Mouse (Mus musculus) cerebellum, adult 8-10 months (tissue): ENCODE results near the gene Hmga1.

Source experiments
- DNase-seq: peaks from one replicate; pipeline ENCODE4 v3.0.0; 2022

Gene Hmga1

DNA sequence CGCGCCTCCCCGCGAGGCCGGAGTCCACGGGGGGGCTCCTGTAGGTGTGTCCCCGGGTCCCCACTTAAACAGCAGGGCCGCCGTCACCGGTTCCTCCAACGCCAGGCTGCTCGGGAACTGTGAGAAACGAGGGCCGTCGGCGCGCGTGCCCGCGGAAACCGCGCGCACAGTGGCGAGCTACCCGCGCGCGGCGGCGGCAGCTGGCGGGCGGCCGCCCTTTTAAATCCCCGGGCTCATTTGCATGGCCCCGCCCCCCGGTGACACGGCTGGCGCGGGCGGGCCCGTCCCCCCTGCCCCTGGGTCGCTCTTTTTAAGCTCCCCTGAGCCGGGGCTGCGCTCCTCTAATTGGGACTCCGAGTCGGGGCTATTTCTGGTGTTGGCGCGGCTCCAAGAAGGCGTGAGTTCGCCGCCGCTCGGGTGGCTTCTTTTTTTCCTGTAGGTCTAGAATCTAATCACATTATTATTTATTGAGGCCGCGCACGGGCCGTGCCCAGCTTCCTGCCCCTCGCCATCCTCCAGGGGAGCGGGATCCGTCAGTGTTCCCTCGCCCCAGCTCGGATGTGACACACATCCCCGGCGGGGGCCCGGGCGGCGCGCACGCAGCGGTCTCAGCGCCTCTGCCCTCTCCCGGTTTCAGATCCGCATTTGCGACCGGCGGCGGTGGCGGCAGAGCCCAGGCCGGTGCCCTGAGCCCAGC, at the start of gene Hmga1:
Gene Hmga1 (plus strand): TSS at position 183 of the 697 bp plus-strand sequence.
- DNase-seq: peak; percentile 84

DNA sequence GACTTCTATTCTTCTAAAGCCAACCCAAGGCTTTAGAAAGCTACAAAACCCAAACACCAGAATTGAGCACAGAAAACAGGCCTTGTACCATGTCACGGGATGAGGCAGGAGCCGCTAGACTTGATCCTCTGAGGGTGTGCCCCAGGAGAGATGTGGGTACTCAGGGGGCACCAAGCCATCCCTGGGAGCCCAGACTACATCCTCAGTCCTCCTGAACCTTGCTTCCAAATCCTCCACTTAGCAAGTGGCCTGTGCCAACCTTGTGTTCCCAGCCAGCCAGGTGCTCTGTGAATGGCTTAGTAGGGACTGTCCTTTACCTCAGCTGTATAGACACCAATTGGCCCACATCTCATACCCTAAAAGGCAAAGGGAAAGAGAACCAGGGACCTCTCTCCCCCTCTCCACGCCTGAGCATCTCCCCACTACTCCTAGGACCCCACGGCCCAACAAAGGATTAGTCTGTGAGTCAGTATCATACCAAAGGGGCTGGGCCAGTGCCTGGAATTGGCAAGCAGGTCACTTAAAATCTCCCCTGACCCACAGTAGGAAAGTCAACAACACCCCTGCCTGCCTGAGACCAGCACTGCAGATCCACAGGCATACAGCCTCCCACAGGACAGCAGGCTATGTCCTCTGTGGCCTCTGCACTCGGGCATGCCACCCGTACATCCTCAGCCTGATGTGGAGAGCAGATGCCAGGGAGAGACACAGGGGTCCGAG, 49.3 kb upstream of the Hmga1 start:
- peak; percentile 37 for DNase-seq

DNA sequence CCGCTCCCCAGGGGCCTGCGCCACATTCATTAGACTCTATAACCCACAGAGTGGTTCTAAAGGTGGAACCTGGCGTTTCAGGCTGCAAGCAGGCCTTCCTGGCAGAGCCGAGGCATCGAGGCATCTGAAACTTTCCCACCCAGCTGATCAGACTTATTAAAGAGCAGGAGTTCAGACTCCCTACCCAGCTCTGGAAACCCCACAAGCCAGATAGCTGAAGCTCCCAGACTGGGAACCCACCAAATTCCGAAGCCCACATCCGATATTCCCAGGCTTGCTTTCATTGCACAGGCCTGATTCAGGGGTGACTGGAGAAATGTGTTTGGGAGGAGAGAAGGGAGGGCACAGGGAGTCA, 48.7 kb upstream of the Hmga1 start:
- DNase-seq: peak; percentile 43

DNA sequence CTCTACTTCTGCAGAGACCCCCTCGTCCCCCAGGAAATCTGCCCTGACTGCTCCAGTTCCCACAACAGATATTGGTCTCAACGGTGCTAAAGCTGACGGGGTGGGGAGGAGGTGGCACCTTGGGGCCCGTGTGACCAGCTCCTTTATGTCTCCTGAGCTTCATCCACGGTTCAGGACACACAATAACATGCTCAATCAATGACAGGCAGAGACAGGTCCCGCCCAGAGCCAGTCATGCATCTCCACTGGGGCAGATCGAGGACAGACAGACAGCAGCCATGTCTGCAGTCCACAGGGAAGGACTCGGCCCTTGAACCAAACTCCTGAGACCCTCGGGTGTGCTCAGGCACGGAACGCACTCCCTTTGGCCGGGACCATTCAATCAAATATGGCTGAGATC, 48.3 kb upstream of the Hmga1 start:
- peak; percentile 43 for DNase-seq

DNA sequence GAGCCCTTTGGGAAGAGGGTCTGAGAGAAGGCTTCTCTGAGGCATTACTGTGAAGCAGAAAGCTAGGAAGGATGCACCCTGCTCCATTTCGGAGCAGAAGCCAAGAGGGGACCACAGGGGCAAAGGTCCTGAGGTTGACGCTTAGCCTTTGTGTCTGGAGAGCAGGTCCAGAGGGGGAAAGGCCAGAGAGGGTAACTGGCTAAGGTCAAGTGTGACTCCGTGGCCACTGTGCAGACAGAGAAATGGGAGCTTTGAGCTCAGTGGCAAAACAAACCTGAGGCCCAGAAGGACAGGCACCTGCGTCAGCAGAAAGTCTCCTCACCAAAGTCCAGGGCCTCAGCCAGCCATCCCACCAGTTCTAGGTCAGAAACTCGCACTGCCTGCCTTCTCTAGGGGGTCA, 47.8 kb upstream of the Hmga1 start:
- DNase-seq: no peak

DNA sequence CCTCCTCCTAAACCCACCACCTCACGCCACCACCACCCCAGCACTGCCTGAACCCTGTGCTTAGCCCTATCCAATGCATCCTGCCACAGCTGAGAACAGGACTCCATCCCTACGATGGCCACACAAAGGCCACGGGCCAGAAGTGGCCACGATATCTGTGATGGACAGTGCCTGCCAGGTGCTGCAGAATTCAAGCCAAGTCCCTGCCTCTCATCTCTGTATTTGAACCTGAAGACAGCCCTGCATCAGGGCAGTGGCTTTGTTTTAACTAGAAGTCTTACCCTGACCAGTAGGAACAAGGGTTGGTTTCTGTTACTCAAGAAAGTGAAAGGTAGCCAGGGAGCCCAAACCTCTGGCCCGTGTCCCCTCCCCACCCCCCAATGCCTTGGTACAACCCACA, 47.2 kb upstream of the Hmga1 start:
- peak; percentile 44 for DNase-seq

DNA sequence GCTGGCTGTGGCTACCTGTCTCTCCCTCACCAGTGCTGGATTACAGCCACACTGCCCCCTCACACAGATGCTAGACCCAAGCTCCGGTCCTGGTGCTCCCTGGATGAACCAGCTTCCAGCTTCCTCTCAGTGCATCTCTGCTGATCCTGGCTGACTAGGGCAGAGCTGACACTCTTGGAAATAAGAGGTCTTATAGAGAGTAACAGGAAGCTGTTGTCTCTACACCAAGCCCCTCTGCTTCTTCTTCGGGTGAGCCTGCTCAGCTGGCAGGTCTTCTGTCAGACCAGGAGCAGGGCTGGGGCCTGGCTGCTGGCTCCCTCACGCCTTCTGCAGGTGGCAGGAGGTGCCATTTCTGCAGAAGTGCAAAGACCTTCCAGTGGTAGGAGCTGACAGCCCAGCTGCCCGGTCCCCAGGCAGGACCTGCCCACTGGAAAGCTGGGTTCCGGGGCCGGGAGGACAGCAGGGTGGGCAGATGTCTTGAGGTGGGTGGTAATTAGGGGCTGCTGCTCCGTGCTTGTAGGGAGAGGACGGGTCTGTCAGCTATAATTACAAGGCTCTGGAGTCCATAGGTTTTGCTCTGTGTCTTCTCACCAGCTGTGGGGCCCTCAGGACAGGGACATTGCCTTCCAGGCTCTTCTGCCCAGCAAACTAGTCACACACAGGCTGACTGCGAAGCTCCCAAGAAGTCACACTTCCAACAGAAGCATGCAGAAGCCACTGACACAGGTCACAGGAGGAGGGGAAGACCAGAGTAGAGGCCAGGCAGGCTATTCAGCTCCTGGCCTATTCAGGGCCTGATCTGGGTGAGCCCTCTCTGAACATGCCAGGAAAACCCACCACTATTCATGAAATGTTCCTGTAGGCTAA, 45.8 kb upstream of the Hmga1 start:
- DNase-seq: peak; percentile 50

DNA sequence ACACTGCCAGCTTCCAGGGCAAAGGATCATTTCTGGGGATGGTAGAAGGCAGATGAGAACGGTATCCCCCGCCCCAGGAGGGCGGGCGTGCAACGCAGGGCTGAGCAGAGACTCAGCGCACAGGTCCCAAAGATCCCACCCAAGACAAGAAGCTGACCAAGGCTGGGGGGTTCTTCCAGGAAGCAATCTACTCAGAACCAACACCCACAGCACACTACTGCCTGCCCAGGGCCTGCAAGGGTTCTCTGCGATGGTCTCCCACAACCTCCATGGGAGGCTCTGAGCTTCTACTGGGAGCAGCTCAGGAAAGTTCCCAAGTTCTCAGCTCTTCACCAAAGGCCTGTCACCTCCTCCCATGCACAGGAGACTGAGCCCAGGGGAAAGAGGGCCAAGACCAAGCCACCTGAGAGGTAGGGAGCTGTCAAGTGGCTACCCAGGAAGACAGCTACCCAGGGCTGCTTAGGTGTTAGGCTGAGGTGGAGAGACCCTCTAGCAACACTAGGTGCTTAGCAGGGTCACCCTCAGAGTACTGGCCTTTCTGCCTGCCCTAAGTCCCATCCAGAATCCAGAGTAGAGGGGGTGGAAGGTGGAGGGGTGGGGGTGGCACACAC, 45.1 kb upstream of the Hmga1 start:
- DNase-seq: peak; percentile 52

DNA sequence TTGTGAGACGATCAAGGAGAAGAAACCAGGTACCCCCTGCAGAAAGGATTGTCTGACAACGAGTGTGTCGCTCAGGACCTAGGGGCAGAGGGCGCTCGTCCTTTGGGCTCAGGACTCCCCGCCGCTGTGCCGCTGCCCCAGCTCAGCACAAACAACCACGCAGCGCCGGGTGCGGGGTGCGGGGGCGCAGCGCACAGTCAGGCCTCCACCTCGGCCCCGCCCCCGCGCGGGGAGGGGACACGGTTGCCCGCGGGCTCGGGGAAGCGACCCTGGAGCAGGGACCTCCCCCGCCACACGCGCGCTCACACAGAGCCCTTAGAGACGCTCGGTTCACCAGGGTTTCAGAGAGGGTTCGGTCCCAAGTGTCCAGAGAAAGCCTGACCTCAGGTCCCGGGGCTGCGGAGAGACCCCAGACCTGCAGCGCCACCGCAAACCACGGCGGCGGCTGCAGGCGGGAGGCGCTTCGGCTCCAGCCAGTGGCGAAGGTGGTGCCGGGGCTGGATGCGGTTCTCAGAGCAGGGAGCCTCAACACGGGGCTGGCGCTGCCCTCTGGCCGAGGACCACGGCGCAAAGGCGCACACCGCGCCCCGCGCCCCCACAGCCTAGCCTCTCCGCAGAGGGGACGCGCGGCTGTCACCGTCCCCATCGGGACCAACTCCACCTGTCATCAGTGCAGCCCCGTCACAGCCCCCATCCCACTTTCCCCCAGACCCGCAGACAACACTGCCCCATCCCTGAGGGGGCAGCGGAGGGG, 44.3 kb upstream of the Hmga1 start:
- peak; percentile 79 for DNase-seq

DNA sequence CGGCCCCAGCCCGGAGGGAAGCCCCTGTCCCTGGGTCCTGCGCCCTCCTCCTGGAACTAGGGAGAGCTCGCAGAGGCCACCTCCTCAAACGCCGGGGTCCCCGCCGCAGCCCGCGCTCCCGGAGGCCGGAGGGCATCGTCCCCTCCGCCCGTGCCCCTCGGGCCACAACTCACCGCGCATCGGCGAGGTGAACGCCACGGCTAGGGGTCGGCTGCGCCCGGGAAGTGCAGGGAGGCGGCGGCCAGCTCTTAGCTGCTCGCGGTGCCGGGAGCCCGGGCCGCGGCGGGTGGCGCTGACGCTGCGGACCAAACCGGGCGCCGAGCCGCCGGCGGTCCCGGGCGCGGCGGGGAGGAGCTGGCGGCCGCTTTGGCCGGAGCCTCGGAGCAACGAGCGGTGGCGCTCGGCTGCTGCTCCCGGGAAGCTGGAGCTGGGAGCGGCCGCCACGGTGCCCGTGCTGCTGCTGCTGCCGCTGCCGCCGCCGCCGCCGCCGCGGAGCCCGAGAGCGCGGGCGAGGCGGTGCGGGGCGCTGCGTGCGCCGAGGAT, 43.6 kb upstream of the Hmga1 start:
- DNase-seq: peak; percentile 50

DNA sequence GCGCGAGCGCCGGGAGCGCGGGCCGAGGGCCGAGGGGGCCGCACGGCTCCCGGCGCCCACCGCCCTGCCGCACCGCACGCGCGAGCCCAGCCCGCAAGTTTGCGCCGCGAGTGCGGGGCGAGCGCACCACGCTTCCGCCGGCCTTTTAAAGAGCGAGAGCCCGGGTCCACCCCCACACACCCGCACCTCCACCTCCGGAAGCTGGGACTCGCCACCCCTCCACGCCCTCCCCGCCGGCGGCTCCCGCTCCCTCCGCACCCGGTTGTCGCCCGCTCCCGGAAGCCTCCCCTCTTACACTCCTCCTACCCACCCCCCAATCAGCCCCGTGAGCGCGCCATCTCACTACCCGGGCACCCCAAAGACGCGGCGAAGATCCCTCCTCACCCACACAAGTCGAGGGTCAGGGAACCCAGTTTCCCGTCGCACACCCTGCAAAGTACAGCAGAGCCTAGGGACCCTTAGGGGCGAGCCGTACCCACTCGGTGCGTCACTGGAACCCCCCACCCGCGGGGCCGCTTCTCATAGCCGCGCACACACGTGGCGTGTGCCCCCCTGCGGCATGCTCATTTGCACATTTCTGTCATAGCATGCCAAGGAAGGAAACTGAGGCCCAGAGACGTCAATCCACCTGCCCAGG, 42.9 kb upstream of the Hmga1 start:
- DNase-seq: peak; percentile 76

DNA sequence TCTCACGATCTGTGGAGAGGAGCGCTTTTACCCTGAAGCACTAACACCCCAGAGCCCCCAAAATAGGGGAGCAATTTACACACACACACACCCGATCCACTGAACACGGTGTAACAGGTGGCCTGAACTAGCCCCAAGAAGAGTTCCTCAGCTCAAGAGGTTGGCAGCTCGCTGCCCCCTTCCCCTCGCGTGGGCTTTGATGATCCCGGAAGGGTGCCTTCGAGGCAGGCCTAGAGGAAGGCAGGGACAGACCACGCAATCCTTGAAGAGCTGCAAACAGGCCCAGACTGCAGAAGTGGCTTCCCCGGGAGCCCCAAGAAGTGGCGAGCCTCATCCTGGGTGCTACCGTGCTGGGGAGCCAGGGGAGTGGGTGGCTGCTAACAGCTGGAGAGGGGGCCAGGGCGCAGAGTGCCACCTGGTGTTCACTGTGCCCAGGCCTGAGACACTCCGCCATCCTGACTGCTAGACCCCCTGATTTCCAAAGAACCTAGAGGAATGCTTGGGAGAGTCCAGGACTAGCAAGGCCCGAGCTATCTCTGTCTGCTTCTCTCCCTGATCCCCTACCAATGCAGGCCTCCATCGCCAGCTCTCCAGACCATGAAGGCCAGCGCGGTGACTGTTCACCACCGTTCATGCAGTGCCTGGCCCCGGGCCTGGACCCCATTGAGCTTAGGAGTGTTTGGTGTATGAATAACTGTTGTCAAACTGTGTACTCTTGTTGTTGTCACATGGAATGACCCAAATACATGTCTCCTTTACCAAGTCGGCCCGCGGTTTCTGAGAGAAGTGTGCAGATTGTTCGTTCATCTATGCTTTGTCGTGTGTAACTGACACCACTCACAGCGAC, 42.2 kb upstream of the Hmga1 start:
- DNase-seq: no peak

DNA sequence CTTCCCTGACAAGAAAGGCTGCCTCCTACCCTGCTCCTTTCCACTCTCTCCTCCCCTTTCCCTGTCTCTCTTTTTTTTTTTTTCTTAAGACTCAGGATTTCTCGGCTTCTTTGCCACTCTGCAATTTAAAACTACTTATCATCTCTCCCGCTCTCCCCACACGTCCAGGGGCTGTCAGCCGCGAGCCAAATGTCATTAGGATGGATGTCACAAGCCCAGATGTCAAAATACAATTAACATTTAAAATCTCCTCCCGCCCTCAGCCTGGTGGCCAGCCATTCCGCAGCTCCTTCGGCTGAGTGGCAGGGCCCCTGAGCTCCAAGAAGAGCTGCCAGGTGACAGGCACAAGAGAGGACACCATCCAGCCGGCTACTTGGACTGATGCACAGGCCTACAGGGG, 38.0 kb upstream of the Hmga1 start:
- DNase-seq: no peak

DNA sequence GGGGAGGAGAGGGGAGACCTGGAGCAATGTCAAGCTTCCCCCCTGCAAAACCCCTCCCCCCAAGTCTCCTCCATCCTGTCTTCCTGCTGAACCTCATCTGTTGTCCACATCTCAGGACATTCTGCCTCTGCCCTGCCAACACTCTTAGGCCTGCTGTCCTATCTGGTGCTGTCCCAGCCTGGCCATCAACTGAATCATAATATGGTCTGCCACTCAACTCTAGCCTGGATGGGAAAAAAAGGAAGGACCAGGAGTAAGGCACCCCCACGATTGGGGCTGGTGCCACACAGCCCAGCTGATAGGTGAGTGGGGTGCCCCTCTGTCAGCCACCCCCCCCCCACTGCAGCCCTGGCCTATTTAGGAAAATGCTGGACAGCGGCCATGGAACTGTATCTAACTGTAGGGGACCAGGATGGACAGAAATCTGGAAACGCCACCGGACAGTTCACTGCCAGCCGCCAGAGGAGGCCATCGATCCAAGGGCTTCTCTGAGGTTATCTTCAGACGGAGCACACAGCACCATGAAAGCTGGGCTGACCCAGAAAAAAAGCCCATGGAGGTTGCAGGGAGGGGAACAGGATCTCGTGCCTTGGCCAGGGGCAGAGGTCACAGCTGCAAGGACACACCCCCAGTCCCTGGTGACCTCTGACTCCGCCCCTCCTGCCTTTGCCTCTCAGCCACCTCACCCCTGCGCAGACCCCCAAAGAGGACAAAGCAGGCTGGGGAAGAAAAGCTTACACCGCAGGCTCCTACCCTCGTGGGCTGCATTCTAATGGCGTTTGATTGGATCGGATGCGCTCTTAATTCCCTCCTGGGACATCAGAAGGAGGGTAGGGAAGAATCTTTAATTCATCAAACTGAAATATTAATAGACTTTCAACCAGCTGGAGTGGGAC, 37.3 kb upstream of the Hmga1 start:
- DNase-seq: no peak

DNA sequence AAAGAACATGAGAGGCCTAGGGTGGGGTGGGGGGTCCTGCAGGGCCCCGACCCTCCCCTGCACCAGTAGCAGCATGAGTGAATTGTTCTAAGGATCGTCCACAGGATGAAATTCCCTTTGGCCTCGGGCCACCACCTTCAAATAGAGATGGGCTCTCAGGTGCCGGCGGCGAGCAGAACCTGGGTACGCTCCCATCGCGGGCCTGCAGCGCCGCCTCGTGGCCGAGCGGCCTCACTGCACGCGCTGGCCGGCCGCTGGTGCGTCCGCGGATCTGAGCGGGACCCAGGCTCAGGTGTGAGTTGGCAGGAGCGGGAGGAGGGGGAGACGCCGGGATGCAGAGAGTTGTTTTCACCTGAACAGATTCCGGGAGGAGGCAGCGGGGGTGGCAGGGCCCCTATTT, 35.7 kb upstream of the Hmga1 start:
- peak; percentile 82 for DNase-seq

DNA sequence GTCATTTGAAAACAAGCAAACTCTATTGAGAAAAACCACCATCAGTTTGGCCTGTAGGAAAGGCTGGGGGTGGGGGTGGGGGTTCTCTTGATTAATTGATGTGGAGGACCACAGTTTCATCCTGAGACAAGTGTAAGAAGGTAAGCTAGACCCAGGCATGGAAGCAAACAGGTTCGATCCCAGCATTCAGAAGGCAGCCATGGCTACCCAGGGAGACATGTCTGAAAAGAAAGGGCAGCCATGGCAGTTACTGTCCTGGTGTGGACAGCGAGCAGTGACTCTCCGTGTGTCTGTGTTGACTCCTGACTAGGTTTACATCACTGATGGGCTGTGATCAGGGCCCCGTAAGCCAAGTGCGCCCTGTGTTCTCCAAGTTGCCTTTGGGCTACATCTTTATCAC, 35.0 kb upstream of the Hmga1 start, which contains the start of gene Grm4:
Gene Grm4 (minus strand): TSS at position 101 of the 400 bp plus-strand sequence.
- no peak for DNase-seq

DNA sequence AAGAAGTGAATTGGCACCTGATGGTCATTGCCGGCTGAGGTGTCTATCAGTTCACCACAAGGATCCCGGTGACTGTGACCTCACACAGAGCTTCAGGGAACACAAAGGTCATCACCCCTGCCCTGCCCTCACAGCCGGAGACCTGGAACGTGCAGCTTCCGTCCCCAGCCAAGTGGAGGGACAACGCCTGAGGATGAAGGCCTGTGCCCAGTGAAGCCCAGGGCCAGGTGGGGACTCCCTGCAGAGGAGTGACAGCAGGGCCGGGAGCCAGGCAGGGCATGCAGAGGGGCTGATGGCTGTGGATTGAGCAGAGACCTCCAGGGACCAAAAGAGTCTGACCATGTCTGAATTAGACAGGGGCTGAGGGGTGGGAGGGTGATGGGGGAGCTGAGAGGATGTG, 33.2 kb upstream of the Hmga1 start:
- DNase-seq: no peak

DNA sequence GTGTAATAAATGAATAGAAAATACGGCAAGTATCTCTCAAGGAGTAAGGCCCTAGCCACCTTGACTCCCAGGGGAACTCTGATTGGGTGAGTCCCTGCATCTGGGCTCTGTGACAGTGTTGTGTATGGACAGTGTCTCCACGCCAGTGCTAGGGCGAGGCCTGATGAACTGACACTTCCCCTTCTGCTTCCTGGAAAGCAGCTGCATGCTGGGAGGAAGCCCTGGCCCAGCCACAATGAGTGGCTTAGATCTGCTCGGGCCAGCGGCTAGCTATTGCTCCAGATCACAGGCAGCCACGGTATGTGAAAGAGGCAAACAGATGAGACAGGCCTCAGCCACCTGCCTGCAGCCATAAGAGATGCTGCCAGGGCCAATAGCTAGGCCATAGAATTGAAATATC, 29.1 kb upstream of the Hmga1 start:
- DNase-seq: no peak

DNA sequence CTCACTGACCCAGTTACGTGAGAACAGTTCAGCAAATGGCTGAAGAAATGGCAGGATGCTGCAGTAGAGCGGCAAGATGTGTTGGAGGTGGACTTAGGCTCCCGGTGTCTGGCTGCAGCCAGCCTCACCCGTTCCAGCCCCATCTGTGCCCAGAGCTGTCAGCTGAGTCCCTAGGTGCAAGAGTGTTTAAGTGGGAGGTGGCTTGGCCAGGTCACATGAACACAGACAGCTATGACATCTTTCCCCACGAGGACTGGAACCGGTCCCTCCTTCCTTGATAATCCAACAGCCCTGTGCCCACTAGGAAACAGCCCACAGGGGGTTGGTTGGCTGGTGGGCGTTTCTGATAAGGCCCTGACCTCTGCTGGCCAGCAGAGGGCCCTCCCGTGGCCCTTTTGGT, 28.3 kb upstream of the Hmga1 start:
- no peak for DNase-seq

DNA sequence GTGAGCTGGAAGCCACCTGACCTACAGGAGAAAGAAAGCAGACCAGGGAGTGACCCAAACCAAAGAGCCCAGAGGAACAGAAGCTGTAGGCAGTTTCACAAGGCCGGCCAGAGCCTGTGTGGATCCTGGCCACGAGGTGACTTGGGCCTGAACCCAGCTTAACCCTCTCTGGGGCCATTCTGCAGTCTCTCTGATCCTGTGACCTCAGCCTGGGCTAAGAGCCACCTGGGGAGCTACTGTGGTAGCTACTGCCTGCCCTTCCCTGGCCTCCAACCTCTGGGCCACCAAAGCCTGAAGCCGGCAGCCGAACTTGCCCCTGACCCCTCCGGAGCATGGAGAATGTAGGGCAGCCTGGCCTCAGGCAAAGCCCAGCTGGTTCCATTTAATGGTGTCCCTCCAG, 27.5 kb upstream of the Hmga1 start:
- DNase-seq: no peak
